Mouse (Mus musculus) kidney, adult 2 months (tissue): ENCODE measurements around the gene Olfr1260.

Experiments
- CTCF ChIP-seq: fragments of 200-500 bp; conservative IDR thresholded peaks from 2 replicates; pipeline ENCODE4 v1.5.1; 2011; ENCODE audit warnings: low read depth, mild to moderate bottlenecking, control low read depth, low read length, moderate library complexity, mixed read lengths; ENCODE audit not compliant: insufficient read depth, insufficient read length
- POLR2A ChIP-seq: fragments of 200-500 bp; IDR thresholded peaks from one replicate; pipeline ENCODE4 v1.6.1; 2011; ENCODE audit warnings: low read depth, low read length, control low read depth

DNA sequence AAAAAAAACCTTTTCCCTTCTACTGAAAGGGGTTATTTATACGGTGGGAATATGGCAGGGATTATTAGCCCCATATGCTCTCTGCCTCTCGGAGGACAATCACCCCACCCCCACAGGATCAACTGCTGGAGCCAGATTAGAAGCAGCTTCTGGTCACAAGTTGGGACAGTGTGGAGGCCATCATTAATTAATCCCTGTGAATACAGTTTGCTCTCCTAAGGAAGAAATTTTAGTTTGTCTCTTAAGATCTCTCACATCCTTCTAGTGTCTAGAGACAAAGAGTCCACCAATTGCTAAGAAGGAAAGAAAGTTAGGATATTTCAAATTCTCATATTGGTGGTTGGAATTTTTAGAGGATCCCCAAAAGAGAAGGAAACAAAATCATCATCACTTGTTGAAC lies 51.3 kb downstream of the Olfr1260 start, which contains the start of gene Olfr1264:
- no peak for TF ChIP-seq CTCF
- TF ChIP-seq POLR2A, result no peak
